Comparison of ENCODE assay signal across 9 mouse cellular contexts in the genomic region with DNA sequence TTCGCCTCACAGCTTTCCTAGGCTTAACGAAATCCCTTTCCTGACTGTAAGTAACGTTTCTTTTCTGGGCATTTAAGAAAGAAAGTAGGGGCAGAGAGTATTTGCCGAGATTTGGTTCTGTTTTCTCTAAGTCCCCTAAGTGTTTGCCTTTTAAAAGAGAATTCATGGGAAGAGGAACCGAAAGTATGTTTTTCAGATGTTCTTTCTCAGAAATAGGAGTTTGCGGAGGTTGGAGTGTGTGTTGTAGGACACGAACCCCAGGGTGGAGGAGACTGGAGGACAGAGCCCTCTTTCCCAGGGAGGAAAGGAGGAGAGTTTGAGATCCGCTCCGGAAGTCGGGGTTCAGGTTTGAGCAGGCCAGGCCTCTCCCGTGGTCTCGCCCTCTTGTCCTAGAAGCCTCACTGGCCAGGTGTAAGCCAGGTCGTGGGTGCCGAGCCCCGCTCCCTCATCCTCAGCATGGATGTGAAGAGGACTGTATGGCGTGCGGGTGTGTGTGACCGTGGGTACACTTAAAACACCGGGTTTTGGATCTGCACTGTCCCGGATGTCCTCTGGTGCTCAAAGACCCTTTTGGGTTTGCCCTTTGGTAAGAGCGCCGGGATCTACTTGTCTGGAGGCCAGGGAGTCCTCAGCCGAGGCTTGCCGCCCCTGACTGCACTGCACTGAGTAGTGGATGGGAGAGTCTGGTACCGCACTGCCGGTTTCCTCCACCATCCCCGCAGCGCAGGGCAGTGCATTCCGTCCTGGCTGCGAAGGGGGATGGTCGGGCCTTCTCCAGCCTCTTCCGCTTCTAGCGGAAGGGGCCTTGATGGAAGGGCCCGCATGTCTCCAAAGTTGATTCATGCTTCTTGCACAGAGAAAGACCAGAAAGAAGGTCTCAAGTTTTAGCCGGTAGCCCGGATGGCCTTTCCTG. TPM values are rescaled to one million over a fixed set of nuclear protein-coding genes. Genes with fewer than 3 reads are reported as not detected.
DNase-seq lines count a peak whose midpoint lies in the region; ATAC-seq lines count a peak whose summit lies in the region.
"Had no signal": no experiment of that assay in that cellular context is flagged by ENCODE, and none has a peak within 500 bp of the region (broad histone marks: within the 10 kb centered on the region; RNA-seq: fewer than 3 reads in every experiment).

No protein-coding gene starts in this region.

- H3K27ac ChIP-seq in brown adipose tissue, adult 24 weeks (replicated peaks; ENCODE audit: low read depth, low read length) = no peak overlapping the region
- H3K27ac ChIP-seq in hindbrain, embryonic 10.5 days = peak overlapping the region; percentile 93
- H3K27ac ChIP-seq in midbrain, embryonic 11.5 days (ENCODE audit: low read depth, low read length) = peak overlapping the region; percentile 93

- peak overlapping the region; percentile 36 for H3K4me3 ChIP-seq in brown adipose tissue, adult 24 weeks (ENCODE audit: insufficient read depth, low read depth, low read length)
- H3K4me3 ChIP-seq in hindbrain, embryonic 10.5 days = peak overlapping the region; percentile 69
- H3K4me3 ChIP-seq in midbrain, embryonic 11.5 days (ENCODE audit: low read depth, low read length) = peak overlapping the region; percentile 82

- H3K9ac ChIP-seq in midbrain, embryonic 11.5 days (ENCODE audit: low read length) = peak overlapping the region; percentile 85

- ATAC-seq in midbrain, embryonic 11.5 days (ENCODE audit: low FRiP score) = no peak
- no peak for ATAC-seq in inflammation-experienced regulatory T-cells, adult 6 months

- peaks cover 5% of the 10 kb centered on the region for H3K4me1 ChIP-seq in brown adipose tissue, adult 24 weeks (ENCODE audit: control insufficient read depth, insufficient read depth, insufficient read length, low read length)
- peaks cover 44% of the 10 kb centered on the region for H3K4me1 ChIP-seq in hindbrain, embryonic 10.5 days (replicated peaks)
- peaks cover 19% of the 10 kb centered on the region for H3K4me1 ChIP-seq in midbrain, embryonic 11.5 days (ENCODE audit: control insufficient read depth, insufficient read depth, low read length)

- peak overlapping the region; percentile 85 for H3K4me2 ChIP-seq in midbrain, embryonic 11.5 days

- peaks cover 32% of the 10 kb centered on the region for H3K36me3 ChIP-seq in hindbrain, embryonic 10.5 days
- no peaks in the 10 kb centered on the region for H3K36me3 ChIP-seq in midbrain, embryonic 11.5 days (ENCODE audit: control insufficient read depth, insufficient read depth, low read length)

- peaks cover 98% of the 10 kb centered on the region for H3K27me3 ChIP-seq in hindbrain, embryonic 10.5 days (ENCODE audit: insufficient read depth, poor library complexity, severe bottlenecking)
- H3K27me3 ChIP-seq in midbrain, embryonic 11.5 days (ENCODE audit: control insufficient read depth, insufficient read depth, low read length) = peaks cover 70% of the 10 kb centered on the region

- under 1% methylated on average over 36 of the region's 36 CpGs for WGBS in hindbrain, embryonic 10.5 days
- WGBS in midbrain, embryonic 11.5 days = under 1% methylated on average over 35 of the region's 36 CpGs

- no peaks in the 10 kb centered on the region for H3K9me3 ChIP-seq in hindbrain, embryonic 10.5 days
- H3K9me3 ChIP-seq in midbrain, embryonic 11.5 days (ENCODE audit: control insufficient read depth, low read length) = no peaks in the 10 kb centered on the region

- peak; percentile 9 to 40 for DNase-seq in heart, adult 18-20 months
- DNase-seq in heart, adult 9 months (ENCODE audit: low spot score in 2 of 2) = no peak
- DNase-seq in hindbrain, embryonic 10.5 days (ENCODE audit: low spot score) = peak; percentile 64
- peak; percentile 97 for DNase-seq in midbrain, embryonic 11.5 days (ENCODE audit: low spot score, missing footprints)
- DNase-seq in frontal cortex, postnatal 10 days (ENCODE audit: low spot score in 2 of 2) = no peak
- no peak for DNase-seq in T-cell, adult 2 months (ENCODE audit: low spot score)

RNA-seq across cellular contexts. Expression of a gene that starts 3.0 kb away (rescaled TPM):
- under 1 TPM in 1 of 2 experiments, not detected in 1; 0.08 TPM for total RNA-seq in heart, adult 18-20 months (2021)
- not detected in 2 replicates for polyA plus RNA-seq in brown adipose tissue, adult 24 weeks (2012; ENCODE audit: insufficient read depth, insufficient read length, missing spikeins)
- polyA plus RNA-seq in hindbrain, embryonic 10.5 days (2016; fragmentation: Nextera tagmentation; extraction: Ambion mirVana) = 0.50 and 0.88 TPM in 2 replicates
- 2.4 and 2.9 TPM in 2 replicates for polyA plus RNA-seq in midbrain, embryonic 11.5 days (2014; fragmentation: Nextera tagmentation; extraction: Ambion mirVana)
- not detected for polyA plus RNA-seq in inflammation-experienced regulatory T-cells, adult 6 months (2017; shearing (Covaris generic))
- total RNA-seq: hematopoietic stem cell, adult 5-6 weeks had no signal

Comparison
In these comparisons a context has a peak if more than half of its experiments do, and no peak if none do; other contexts are left out.
1. DNase-seq: peak in heart, adult 18-20 months (2 of 2), hindbrain, embryonic 10.5 days (single experiment) and midbrain, embryonic 11.5 days (single experiment); none in heart, adult 9 months (0 of 2), frontal cortex, postnatal 10 days (0 of 2) and T-cell, adult 2 months (single experiment).
2. Peak in every context shown above with its lines, with median percentiles within 50 percentile points of each other: H3K4me3 ChIP-seq.